ENCODE assay signal across 13 mouse cellular contexts in genomic region chr12:76444359-76444772, GRCm38 (mm10). TPM values are rescaled to one million over a fixed set of nuclear protein-coding genes. Genes with fewer than 3 reads are reported as not detected.
DNase-seq lines count a peak whose midpoint lies in the region; ATAC-seq and TF ChIP-seq lines count a peak whose summit lies in the region.
"Had no signal": no experiment of that assay in that cellular context is flagged by ENCODE, and none has a peak within 500 bp of the region (broad histone marks: within the 10 kb centered on the region; RNA-seq: fewer than 3 reads in every experiment).

No protein-coding gene starts in this region.

- DNase-seq in spleen, adult 2 months (ENCODE audit: low read depth in 1 of 2, low spot score in 2 of 2), result no peak
- no peak for DNase-seq in spleen, postnatal 4 days (ENCODE audit: low spot score in 2 of 2)
- peak; percentile 56 for DNase-seq in WW6 (ENCODE audit: low read depth, low spot score)
- DNase-seq in cerebellum, postnatal 4 days (ENCODE audit: low spot score in 2 of 2), result no peak
- no peak for DNase-seq in forebrain, embryonic 10.5 days (ENCODE audit: extremely low spot score, low spot score)
- DNase-seq in gastrocnemius, postnatal 4 days (ENCODE audit: low spot score in 2 of 2), result no peak
- DNase-seq: cerebellum, adult 9-11 months; lung, postnatal 14 days had no signal

- H3K9ac ChIP-seq in kidney, embryonic 16.5 days (replicated peaks; ENCODE audit: low read length), result 0 out of 2 replicates have a peak overlapping the region, but pooled peaks have one; percentile 44

- no peak overlapping the region for H3K27ac ChIP-seq in spleen, adult 2 months (ENCODE audit: insufficient read depth, low read length)
- peak overlapping the region; percentile 64 for H3K27ac ChIP-seq in kidney, embryonic 16.5 days (ENCODE audit: low read length)
- H3K27ac ChIP-seq in small intestine, adult 2 months (ENCODE audit: insufficient read depth, low read depth, low read length), result peak overlapping the region; percentile 40; the same call in 1 of the 2 replicates
- no peak overlapping the region for H3K27ac ChIP-seq in forebrain, embryonic 10.5 days

- peak overlapping the region; percentile 41; the same call in 1 of the 2 replicates for H3K4me3 ChIP-seq in spleen, adult 2 months (ENCODE audit: extremely low read depth, insufficient read depth, insufficient read length)
- H3K4me3 ChIP-seq in kidney, embryonic 16.5 days (ENCODE audit: low read length), result peak overlapping the region; percentile 39
- peak overlapping the region; percentile 63 for H3K4me3 ChIP-seq in small intestine, adult 2 months (ENCODE audit: low read depth, low read length)
- no peak overlapping the region for H3K4me3 ChIP-seq in forebrain, embryonic 10.5 days

- TF ChIP-seq POLR2A in spleen, adult 2 months (IDR thresholded peaks at IDR 0.05; ENCODE audit: low read depth, low read length), result no peak
- TF ChIP-seq POLR2A in small intestine, adult 2 months (IDR thresholded peaks at IDR 0.05; ENCODE audit: low read depth, low read length), result no peak

- peak; percentile 24; the same call in 1 of the 2 replicates for ATAC-seq in kidney, embryonic 16.5 days (ENCODE audit: low FRiP score, low TSS enrichment)
- ATAC-seq: activated CD4-positive, CD25-positive, alpha-beta regulatory T cell, adult 4 months; forebrain, embryonic 16.5 days had no signal

- WGBS in spleen, adult 2 months, result 61% methylated on average over 10 of the region's 10 CpGs
- 27% methylated on average over 10 of the region's 10 CpGs for WGBS in kidney, embryonic 16.5 days
- 34% methylated on average over 10 of the region's 10 CpGs for whole genome bisulfite sequencing in small intestine, adult 2 months
- 70% methylated on average over 10 of the region's 10 CpGs for WGBS in forebrain, embryonic 10.5 days

- H3K4me1 ChIP-seq in spleen, adult 2 months (ENCODE audit: control insufficient read depth, insufficient read depth, insufficient read length), result no peaks in the 10 kb centered on the region
- peaks cover 15% of the 10 kb centered on the region for H3K4me1 ChIP-seq in kidney, embryonic 16.5 days (ENCODE audit: insufficient read depth, low read length)
- H3K4me1 ChIP-seq in small intestine, adult 2 months (ENCODE audit: control insufficient read depth, insufficient read depth, insufficient read length, low read length), result no peaks in the 10 kb centered on the region
- H3K4me1 ChIP-seq in forebrain, embryonic 10.5 days, result no peaks in the 10 kb centered on the region

- no peaks in the 10 kb centered on the region for H3K9me3 ChIP-seq in kidney, embryonic 16.5 days (ENCODE audit: low read length)
- no peaks in the 10 kb centered on the region for H3K9me3 ChIP-seq in forebrain, embryonic 10.5 days

- no peaks in the 10 kb centered on the region for H3K27me3 ChIP-seq in spleen, adult 2 months (ENCODE audit: control insufficient read depth, insufficient read depth, low read length)
- no peaks in the 10 kb centered on the region for H3K27me3 ChIP-seq in kidney, embryonic 16.5 days (ENCODE audit: insufficient read depth, low read length)
- no peaks in the 10 kb centered on the region for H3K27me3 ChIP-seq in small intestine, adult 2 months (ENCODE audit: control insufficient read depth, insufficient read depth, low read length)
- H3K27me3 ChIP-seq in forebrain, embryonic 10.5 days (ENCODE audit: poor library complexity, severe bottlenecking), result no peaks in the 10 kb centered on the region

- H3K36me3 ChIP-seq in spleen, adult 2 months (ENCODE audit: control insufficient read depth, insufficient read depth, low read length), result no peaks in the 10 kb centered on the region
- H3K36me3 ChIP-seq in kidney, embryonic 16.5 days (ENCODE audit: insufficient read depth, low read length), result no peaks in the 10 kb centered on the region
- H3K36me3 ChIP-seq in small intestine, adult 2 months (ENCODE audit: control insufficient read depth, insufficient read depth, low read length), result no peaks in the 10 kb centered on the region
- no peaks in the 10 kb centered on the region for H3K36me3 ChIP-seq in forebrain, embryonic 10.5 days (replicated peaks)

- H3K4me2 ChIP-seq in kidney, embryonic 16.5 days (replicated peaks; ENCODE audit: low read depth, low read length), result peak overlapping the region; percentile 48

- no peak for TF ChIP-seq CTCF in spleen, adult 2 months (IDR thresholded peaks at IDR 0.05; ENCODE audit: extremely low read depth, insufficient read depth, insufficient read length, insufficient replicate concordance)
- no peak for TF ChIP-seq CTCF in small intestine, adult 2 months (IDR thresholded peaks at IDR 0.05; ENCODE audit: extremely low read depth, insufficient read length, insufficient replicate concordance, low read depth, low read length)

RNA-seq across cellular contexts. Expression of gene Ppp1r36, which starts 27.0 kb away (rescaled TPM):
- not detected in 2 replicates for polyA plus RNA-seq in spleen, adult 2 months (2012; rRNA removed)
- 4.0 and 4.3 TPM in 2 replicates for polyA plus RNA-seq in kidney, embryonic 16.5 days (2015; fragmentation: Nextera tagmentation; extraction: Ambion mirVana)
- not detected in 2 replicates for polyA plus RNA-seq in small intestine, adult 2 months (2012; rRNA removed)
- 0.30 and 0.47 TPM in 2 replicates for polyA plus RNA-seq in forebrain, embryonic 10.5 days (2016; fragmentation: Nextera tagmentation; extraction: Ambion mirVana)
- total RNA-seq in gastrocnemius, postnatal 4 days (2021), result under 1 TPM in 1 of 2 experiments, not detected in 1; 0.44 TPM
- total RNA-seq: neutrophil, adult 5-6 weeks had no signal
- polyA plus RNA-seq: activated CD4-positive, CD25-positive, alpha-beta regulatory T cell, adult 4 months had no signal

RNA-seq across cellular contexts. Expression of gene Hspa2, which starts 40.4 kb away (rescaled TPM):
- polyA plus RNA-seq in spleen, adult 2 months (2012; rRNA removed), result 3.8 and 6.0 TPM in 2 replicates
- polyA plus RNA-seq in kidney, embryonic 16.5 days (2015; fragmentation: Nextera tagmentation; extraction: Ambion mirVana), result 11.0 and 12.5 TPM in 2 replicates
- polyA plus RNA-seq in small intestine, adult 2 months (2012; rRNA removed), result 3.7 and 8.9 TPM in 2 replicates
- polyA plus RNA-seq in forebrain, embryonic 10.5 days (2016; fragmentation: Nextera tagmentation; extraction: Ambion mirVana), result 3.1 and 3.7 TPM in 2 replicates
- total RNA-seq in gastrocnemius, postnatal 4 days (2021), result 1 to 10 TPM; 6.0 to 6.7 TPM

Comparison
In these comparisons a context has a peak if more than half of its experiments do, and no peak if none do; other contexts are left out.
1. H3K27ac ChIP-seq: peak in kidney, embryonic 16.5 days (single experiment) and small intestine, adult 2 months (single experiment); none in spleen, adult 2 months (single experiment) and forebrain, embryonic 10.5 days (single experiment).